Mouse (Mus musculus): ENCODE data around the gene Auh.

Gene Auh

DNA sequence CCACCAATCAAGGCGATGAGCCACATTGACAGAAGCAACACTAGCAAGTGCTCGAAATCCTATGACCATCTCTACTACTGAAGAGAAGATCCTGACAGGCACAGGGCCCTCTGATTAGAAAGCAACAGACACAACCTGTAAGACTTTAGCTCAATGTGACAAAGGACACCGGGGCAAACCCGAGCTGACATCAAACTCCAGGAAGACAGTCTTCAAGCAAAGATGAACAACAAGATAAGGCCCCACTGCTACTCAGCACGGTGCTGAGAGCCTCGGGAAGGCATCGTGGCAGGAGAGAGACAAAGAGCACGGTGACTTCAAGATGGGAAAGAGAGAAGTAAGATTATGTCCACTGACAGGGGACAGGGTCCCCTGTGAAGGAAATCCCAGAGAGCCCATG, 7.5 kb downstream of the Auh start:
- no peak for DNase-seq (ENCODE audit: low spot score)

DNA sequence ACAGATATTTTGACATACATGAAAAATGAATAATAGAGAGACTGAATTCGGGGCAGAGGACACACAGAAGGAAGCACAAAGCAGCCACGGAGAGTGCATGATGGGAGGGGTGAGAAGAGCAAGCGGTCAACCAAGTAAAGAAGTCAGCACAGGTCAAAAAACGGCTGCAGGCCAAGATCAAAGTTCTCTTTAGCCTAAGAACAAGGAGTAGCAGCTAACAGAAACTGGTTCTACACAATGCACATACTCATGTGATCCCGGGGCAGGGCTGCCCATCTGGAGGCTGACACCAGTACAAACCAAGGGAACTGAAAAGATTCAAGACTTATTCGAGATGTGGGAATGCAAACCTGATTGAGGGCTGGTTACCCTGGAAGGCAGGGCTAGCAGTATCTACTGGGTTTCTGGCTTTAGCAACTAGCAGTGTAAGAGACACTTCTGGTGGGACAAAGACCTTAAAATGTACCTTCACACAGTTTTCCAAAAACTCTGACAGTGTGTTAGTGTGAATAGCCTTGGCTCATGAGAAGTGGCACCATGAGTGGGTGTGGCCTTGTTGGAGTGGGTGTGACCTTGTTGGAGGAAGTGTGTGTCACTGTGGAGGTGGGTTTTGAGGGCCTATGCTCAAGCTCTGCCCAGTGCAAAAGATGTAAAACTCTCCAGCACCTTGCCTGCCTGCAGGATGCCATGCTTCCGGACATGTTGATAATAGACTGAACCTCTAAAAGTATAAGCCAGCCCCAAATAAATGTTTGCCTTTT, 8.2 kb downstream of the Auh start:
- no peak for DNase-seq (ENCODE audit: low spot score)

DNA sequence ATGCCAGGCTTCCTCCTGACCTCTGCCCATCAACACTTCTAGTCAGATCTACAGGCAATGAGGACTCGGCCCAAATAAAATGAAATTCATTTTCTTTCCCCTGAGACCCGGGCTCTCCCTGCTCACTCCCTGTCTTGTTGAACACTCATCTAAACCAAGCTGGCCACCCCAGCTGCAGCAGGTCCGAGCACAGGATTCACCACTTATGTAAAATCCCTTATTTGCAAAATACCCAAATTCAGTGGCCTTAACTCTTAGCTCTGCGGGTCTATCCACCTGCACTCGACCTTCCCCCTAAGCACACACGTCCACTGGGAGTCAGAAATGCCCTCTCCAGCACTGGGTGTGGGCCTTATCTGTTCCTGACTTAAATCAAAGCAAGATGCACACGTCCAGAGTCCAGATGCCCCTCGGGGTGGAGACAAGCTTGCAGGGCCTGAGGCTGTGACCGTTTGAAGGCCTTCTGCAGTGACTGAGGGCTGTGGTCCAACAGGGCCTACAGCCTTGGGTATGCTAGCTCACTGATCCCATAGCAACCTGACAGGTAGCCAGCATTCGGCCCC, 9.6 kb downstream of the Auh start:
- DNase-seq (ENCODE audit: low spot score), result no peak

DNA sequence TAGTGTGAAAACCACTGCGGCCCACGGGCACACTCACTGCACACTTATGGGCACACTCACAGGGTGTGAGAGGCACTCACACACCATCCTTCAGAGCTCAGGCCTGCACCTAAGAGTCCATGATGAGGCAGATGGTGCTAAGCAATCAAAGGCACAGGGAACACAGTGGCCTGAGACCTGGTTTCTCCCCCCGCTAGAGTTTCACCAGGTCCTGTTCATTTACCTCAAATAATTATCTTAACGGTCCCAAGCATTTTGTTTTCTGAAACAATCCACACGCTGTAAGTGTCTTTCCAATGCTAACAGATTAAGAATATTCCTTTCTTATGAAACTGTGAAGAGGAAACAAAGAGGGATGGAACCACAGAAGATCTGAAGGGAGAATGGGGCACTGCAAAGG, 11.1 kb downstream of the Auh start:
- DNase-seq (ENCODE audit: low spot score), result no peak

DNA sequence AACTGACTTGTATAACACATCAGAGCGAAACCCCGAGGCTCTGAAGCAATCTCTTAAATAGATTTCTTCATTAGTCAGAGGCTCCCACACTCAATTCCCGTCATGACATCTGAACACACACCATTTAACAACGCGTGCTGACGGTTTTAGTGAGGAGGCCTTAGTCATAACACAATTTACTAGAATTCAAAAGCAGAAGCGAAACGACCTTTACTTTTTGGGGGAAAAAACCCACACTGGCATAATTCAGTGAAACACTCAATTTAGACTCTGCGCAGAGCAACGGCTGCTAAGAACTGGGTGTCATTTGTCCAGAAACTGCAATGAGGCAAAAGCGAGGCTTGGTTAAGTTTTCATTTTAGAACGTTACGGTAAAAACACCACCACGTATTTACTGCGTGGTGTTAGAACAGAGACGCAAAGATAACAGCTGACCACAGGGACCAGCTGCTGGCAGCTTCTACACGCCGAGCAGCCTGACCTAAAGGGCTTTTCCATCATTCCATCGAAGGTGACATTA, 14.8 kb downstream of the Auh start:
- no peak for DNase-seq (ENCODE audit: low spot score)

DNA sequence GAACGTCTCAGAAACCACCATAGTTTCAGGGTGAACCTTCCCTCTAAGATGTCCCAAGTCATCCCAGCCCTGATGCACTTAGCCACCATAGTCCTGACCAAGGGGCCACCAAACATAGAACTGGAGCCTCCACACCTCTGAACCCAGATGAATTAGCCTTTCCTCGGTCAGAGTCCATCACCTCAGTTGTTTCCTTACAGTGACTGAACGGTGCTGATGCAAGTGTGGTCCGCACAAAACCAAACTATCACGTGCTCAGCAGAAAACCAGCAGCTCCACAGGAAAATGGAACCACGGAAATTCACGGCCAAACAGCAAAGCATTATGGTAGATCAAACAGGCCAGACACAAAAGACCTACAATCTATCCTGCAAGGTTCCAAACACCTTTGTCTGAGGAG, 15.6 kb downstream of the Auh start:
- DNase-seq (ENCODE audit: low spot score), result no peak

DNA sequence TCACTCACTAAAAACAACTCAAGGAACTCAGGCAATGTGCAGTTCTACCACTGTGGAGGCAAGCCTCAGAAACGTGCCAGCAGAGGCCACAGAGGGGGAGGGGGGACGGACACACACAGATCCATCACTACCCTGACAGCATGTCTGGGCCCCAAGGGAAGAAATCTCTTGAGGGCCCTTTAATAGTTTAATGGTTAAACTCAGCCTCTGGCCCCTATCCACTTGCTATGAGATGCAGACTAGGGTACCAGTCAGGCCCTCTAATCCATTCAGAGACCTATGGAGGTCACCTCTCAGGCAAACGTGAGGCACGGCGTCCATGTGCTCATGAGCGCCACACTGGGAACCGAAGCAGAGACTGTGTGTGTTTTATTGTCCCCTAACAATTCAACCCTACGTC, 17.0 kb downstream of the Auh start:
- DNase-seq (ENCODE audit: low spot score), result no peak

DNA sequence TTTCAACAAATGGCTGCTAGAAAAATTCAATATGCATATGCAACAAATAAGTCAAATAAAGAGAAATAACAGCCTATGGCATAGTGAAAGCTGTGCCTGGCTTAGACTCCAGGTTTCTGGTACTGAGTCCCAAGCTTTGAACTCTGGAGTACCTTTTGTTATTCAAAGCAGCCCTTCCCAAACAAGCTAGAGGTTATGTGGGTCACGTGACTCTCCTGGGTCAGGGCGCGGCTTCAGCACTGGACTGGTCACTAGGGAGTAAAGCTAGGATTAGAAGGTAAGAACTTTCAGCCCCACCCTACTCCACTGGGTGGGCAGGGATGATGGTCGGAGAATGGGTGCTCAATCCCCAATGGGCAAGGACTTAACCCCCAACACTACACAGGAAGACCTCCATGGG, 18.2 kb downstream of the Auh start:
- DNase-seq (ENCODE audit: low spot score), result no peak

DNA sequence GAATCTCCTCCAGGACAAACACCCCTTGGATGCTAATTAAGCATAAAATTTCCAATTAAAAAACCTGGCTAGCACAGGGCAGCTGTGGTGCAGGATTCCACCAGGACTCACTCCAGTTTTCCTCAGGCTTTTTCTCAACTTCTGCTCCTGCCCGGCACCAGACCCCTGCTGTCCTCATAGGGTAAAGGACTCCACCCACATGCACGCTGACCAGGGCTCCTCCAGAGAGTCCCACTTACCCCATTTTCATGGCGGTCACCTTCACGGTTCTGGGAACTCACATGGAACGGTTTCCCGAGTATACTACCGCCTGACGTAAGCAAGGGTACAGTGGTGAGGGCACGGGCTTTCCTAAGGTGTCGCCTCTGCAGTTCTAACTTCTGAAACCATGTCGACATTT, 23.2 kb downstream of the Auh start:
- DNase-seq (ENCODE audit: low spot score), result no peak

DNA sequence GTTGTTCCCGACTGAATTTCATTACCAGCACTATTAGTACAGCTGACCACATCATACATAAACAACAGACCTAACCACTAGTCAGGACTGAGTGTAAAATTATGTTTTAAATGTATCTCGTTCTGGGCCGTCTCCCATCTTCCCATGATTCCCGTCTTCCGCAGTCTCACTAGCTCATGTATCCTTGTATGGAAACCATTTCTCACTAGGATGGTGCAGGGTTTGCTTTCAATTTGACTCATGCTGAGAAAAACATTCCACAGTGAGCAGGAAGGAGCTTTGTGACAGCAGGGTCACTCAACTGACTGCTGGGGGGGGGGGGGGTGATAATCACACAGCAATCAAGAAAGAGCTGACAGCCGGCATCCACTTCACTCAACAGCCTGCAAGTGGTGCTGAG, 25.3 kb downstream of the Auh start:
- DNase-seq (ENCODE audit: low spot score), result no peak

DNA sequence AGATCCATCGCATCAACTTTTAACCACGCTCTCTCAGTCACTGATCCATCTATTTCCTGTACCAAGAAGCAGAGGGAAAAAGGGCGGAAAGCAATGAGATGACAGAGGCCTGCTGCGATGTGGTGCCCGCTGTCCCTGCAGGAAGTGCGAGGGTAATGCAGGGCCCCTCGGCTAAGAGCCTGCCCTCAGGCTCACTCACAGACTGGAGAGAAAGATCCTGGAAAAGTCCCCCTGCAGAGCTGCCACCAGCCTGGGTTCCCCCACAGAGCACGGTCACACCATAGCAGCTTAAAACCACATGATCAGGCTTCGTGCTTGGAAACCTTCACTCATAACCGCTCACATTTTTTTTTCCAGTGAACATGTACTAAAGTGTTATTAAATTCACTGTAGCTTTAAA, 25.7 kb downstream of the Auh start:
- no peak for DNase-seq (ENCODE audit: low spot score)

DNA sequence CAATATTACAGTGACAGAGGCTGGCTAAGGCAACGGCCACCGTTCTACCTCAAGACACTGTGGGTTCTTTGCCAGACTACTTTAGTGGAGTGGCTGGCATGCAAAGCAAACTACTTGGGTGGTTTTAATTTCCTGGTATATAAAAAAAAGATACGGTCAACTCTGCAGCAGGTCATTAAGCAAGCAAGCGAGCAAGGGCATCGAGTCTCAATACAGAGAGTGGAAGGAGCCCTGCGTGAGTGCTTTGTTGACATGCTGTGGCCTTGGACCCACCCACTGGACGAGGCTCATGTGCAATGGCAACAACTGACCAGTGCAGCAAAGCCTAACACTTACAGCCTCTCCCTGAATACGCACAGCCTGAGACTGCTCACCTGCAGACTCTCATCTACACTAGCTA, 27.0 kb downstream of the Auh start:
- no peak for DNase-seq (ENCODE audit: low spot score)

DNA sequence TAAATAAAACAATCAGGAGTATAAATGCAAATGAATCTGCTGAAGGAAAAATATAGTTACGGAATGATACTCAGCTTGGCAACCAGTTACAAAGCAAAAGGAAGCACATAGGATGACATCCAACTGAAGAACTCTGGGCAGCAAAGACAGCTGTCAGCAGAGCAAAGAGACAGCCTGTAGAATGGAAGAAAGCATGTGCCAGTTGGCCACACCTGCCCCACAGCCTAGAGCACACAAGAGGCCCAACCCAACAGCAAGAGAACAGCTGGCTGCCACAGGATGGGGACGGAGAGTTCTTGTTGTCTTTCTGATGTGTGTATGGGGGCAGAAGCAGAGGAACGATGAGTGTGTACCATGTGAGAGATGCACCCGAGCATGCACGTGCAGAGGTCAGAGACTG, 29.8 kb downstream of the Auh start:
- no peak for DNase-seq (ENCODE audit: low spot score)

DNA sequence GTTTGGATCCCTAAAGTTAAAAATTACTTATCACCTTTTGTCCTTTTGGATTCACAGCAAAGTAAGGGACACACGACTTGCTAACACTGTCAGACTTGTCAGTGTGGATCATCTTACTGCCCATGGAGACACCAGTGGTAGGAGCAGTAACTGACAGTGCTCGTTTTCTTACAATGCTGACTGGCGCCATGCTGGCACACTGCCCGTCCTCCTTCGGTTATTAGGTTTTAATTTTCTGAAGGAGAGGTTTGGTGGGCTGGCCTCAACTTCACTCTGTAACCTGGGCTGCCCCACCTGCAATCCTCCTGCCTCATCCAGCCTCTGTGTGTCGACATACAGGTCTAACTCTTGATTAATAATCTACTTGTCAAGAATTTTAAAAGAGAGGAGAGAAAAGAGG, 31.7 kb downstream of the Auh start:
- DNase-seq (ENCODE audit: low spot score), result no peak

DNA sequence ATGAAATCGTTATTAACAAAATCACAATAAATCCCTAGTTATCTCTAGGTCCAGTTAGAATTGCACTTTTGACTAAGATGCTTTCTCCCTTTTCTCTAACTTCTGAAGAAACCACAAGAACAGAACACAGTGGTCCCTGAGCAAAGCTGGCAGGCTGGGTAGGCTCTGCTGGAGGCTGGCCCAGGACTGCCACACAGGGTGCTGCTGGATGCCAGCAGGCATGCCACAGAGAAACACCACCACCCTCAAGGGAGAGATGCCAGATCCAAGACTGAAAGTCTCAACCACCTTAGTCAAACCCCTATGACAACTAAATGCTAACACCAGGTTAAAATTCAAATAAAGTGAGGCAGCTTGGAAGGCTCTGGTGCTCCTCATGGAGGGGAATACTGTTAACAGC, 36.7 kb downstream of the Auh start:
- DNase-seq (ENCODE audit: low spot score), result peak; percentile 30

DNA sequence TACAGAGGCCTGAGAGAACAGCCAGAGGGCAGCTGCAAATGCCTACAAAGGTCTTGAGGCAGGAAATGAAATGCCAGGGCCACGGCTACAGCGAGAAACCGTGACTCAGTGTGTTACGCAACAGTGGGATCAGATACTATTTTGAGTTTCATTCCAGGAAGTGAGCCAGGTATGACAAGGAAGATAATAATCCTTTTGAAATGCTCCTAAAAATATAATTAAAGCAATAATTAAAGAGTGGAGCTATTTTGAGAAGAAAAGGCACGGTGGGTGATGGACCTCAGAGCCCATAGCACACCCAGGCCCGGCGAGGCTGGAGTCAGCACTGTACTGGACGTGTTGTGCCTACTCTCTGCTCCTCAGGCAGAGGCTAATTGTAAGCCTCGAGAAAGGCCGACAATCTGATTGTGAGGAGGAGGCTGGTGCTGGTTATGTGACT, 37.4 kb downstream of the Auh start:
- peak; percentile 82 for DNase-seq (ENCODE audit: low spot score)

DNA sequence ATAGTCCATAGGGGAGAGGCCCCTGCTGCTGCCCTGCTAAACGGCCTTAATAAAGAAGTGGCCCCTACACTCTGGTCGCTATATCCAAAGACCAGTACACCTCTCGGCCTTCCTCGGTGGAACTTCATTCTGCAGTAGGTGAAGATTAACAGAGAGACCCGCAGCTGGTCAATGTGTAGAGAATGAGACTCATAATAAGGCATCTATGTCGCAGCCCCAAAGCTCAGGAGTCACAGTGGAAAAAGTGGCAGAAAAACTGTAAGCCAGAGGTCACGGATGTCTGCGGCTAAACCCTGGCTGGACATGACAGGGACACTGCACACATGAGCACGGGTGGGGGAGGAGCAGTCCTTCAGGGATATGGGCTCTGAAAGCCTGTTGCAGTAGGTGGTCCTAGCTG, 39.2 kb downstream of the Auh start:
- no peak for DNase-seq (ENCODE audit: low spot score)

DNA sequence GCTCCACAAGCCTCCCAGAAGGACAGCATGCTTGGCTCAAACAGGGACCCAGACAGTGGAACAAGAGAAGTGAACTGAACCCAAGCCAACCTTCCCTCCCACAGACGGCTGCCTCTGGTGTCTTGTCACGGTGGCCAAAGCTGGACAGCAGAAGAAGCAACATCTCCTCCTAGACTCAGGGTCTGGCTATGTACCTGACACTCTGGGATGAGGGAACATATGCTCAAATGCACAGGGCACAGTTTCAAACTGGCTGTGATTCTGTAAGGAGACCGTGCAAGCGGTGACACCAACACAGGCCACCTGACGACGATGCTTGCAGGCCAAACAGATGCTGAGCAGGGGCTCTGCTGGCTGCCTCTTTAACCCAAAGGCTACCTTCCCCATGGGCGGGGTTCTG, 42.7 kb downstream of the Auh start:
- no peak for DNase-seq (ENCODE audit: low spot score)

DNA sequence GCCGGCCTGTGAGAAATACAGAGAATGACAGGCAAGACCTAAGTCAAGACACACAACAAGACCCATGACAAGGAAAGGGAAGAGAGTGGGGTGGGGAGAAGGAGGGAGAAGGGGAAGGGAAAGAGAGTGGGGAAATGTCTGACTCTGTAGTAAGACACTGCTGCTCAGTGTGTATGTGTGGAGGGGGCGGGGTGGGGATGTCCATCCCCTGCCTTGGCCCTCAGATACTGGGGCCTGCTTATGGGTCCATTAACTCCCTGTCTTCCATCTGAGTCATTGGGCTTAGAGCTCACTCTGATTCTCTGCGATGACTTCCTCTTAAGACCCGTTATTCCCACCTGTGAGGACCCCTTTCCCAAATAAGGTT, 45.5 kb downstream of the Auh start:
- DNase-seq (ENCODE audit: low spot score), result no peak

DNA sequence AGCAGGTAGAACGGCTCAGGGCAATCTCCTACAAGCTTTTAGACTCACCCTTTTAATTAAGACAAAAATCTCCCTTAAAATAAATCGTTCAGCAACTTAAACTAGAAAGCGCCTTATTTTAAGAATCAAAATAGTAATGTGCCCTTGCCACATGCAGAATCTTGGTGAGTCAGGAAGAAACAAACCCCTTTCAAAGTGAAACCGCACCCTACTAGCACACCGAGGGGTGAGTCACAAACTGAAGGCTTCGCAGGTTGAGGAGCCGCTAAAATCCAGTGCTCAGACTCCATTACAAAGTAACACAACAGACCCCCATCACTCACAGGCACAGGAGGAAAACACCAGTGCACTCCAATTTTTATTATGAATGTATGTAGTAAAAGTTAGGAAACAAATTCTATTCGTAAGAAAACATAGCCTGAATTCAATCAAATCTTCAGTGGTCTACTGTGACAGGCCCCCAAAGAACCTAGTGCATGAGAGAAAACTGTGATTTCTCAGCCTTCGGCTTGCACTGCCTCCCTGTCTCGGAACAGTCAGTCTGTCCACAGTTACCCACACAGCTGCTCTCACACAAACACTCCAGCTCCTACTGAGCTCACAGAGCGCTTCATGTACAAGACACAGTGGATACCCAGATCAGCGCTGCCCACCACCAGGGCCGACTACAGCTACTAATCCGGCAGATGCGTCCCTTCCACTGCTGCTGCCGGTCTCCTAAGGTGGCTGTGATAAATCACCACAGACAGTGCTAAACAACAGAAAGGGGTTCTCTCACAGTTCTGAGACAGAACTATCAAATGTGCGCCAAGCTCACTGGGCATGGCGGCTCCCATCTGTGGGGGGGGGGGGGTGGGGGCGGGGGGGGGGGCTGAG, 46.2 kb downstream of the Auh start:
- no peak for DNase-seq (ENCODE audit: low spot score)

DNA sequence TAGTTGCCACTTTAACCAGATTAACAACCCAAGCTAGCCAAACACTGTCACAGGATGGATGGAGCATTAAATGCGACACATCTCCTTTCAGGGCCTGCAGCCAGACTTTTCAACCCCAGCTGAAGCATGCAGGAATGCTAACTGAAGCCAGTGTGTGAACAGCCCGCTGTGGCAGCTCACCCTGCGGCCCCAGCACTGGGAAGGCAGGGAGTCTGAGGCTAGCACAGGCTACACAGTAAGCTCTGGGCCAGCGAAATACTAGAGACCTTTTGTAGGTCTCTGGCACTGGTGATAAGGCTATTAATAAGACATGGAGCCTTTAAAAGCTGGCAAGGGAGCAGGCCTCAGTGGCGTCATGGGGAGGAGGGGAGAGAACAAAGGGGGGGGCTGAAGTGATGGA, 49.1 kb downstream of the Auh start:
- DNase-seq (ENCODE audit: low spot score), result no peak

DNA sequence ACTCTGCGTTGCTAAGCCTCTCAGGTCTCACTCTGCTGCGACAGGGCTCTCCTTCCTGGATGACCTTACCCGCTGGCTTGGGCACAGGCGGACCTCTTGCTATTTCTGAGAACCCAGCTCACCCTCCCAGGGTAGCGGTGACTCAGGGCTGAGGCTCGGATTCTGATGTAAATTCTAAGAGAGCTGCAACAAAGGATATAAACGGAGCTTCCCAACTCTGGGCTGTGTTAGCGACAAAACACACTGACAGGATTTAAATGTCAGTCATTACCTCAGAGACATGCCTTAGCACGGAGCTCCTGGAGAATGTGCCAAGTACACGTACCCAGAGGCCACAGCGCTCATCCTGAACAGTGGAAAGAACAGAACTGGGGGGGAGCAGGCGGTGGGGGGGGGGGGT, 49.6 kb downstream of the Auh start:
- DNase-seq (ENCODE audit: low spot score), result no peak

DNA sequence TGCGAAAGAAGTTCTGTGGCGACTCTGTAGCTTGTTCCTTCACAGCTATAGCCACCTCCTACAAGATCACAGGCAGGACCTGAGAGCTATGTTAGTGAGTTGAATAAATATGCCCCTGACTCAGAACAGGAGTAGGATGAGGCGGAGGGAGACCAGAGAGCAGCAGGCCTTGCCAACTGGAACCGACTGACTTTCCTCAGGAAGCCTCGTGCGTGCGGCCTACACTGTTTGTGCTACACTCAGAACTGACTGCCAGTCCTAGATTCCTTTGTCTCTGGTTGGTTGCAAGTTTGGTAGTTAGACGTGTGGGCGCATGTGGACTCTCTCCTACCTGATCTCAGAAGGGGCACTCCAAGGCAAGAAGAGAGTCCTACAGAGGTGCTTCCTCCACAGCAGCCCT, 50.2 kb downstream of the Auh start:
- DNase-seq (ENCODE audit: low spot score), result no peak
